Mouse (Mus musculus) adrenal gland, postnatal 0 days (tissue): ENCODE measurements around the gene Vmn1r192. TPM values are rescaled to one million over a fixed set of nuclear protein-coding genes. Genes with fewer than 3 reads are reported as not detected.

Experiments
- microRNA-seq: library from miRNA; unstranded; fragments of <30 nt; microRNA quantifications from one replicate; pipeline ENCODE4, GENCODE M21; 2016; ENCODE audit warnings: borderline replicate concordance; ENCODE audit not compliant: insufficient number of aligned reads
- polyA plus RNA-seq: library from polyadenylated mRNA; unstranded; fragments of >200 nt; fragmentation: Nextera tagmentation; extraction: Ambion mirVana; gene quantifications from 2 replicates; pipeline ENCODE4 v1.2.1, GENCODE M21; 2015

Gene Vmn1r192
- polyA plus RNA-seq = not detected in 2 replicates

GRCm38 (mm10) chr13:22191041-22191440 lies at the start of gene Vmn1r192:
Vmn1r192 (minus strand) TSS chr13:22191141.

GRCm38 (mm10) chr13:22223060-22223459 lies 32.1 kb upstream of the Vmn1r192 start, which contains the start of gene Vmn1r193:
Vmn1r193 (minus strand) TSS chr13:22223160.

DNA sequence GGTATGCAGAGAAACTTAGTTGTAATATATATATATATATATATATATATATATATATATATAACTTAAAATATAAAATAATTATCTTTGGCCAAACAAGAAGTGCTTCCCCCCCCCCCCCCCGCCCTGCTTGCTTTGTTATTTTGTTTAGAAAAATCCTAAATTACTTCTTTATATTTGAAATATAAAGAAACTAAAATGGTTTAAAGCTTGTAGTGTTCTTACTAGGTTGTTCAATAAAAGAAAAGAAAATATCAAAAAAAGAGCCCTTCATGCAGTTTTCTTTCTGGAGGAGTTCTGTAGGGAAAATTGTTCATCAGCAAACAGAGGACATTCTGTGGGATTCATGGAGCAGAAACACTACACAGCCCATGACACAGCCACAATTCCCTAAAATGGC lies 7.1 kb downstream of the Vmn1r192 start, which contains the start of gene Vmn1r191:
TSS of gene Vmn1r191 (minus strand) at position 101 of the 400 bp plus-strand sequence.

Small RNA genes lying within 50 kb of the gene (microRNA-seq; reads per million reads assigned to microRNA genes)
- gene Gm23282 = not detected
- not detected for gene Gm25084

Other genes with a start within 250 kb of the Vmn1r192 start
- 3.3 and 5.1 TPM in 2 replicates for gene Zfp184, start 246.0 kb downstream of the Vmn1r192 start, polyA plus RNA-seq
- not detected in 2 replicates for gene Pom121l2, start 209.9 kb downstream of the Vmn1r192 start, polyA plus RNA-seq
- 0.69 and 0.87 TPM in 2 replicates for gene Prss16, start 181.4 kb downstream of the Vmn1r192 start, polyA plus RNA-seq
- gene Hist1h2ah, start 155.6 kb downstream of the Vmn1r192 start, polyA plus RNA-seq = 4.4 TPM in 1 of 2 replicates, not detected in the other
- 2.2 TPM in 2 replicates for gene Hist1h2bk, start 155.3 kb downstream of the Vmn1r192 start, polyA plus RNA-seq
- 13.6 and 16.5 TPM in 2 replicates for gene Hist1h4i, start 149.8 kb downstream of the Vmn1r192 start, polyA plus RNA-seq
- gene Hist1h2ag, start 148.2 kb downstream of the Vmn1r192 start, polyA plus RNA-seq = 8.9 and 16.4 TPM in 2 replicates
- gene Hist1h2bj, start 147.9 kb downstream of the Vmn1r192 start, polyA plus RNA-seq = 2.6 and 4.8 TPM in 2 replicates
- gene Vmn1r188, start 106.7 kb downstream of the Vmn1r192 start, polyA plus RNA-seq = not detected in 2 replicates
- not detected in 2 replicates for gene Vmn1r189, start 85.3 kb downstream of the Vmn1r192 start, polyA plus RNA-seq
- gene Vmn1r191, start 7.2 kb downstream of the Vmn1r192 start, polyA plus RNA-seq = not detected in 2 replicates
- not detected in 2 replicates for gene Vmn1r193, start 32.0 kb upstream of the Vmn1r192 start, polyA plus RNA-seq
- not detected in 2 replicates for gene Vmn1r194, start 53.1 kb upstream of the Vmn1r192 start, polyA plus RNA-seq
- not detected in 2 replicates for gene Vmn1r195, start 79.4 kb upstream of the Vmn1r192 start, polyA plus RNA-seq
- gene Vmn1r196, start 98.8 kb upstream of the Vmn1r192 start, polyA plus RNA-seq = not detected in 2 replicates
- gene Vmn1r197, start 133.4 kb upstream of the Vmn1r192 start, polyA plus RNA-seq = not detected in 2 replicates
- not detected in 2 replicates for gene Vmn1r198, start 159.2 kb upstream of the Vmn1r192 start, polyA plus RNA-seq
- gene Vmn1r199, start 188.7 kb upstream of the Vmn1r192 start, polyA plus RNA-seq = not detected in 2 replicates
- gene Vmn1r200, start 199.2 kb upstream of the Vmn1r192 start, polyA plus RNA-seq = not detected in 2 replicates